Mouse (Mus musculus) bone marrow macrophage, adult 2 months (primary cell): ENCODE data around the gene Vps8. TPM values are rescaled to one million over a fixed set of nuclear protein-coding genes. Genes with fewer than 3 reads are reported as not detected.
A peak's percentile ranks its signal among the peaks of the same experiment; 100 is the strongest.

Experiments used
- H3K27ac ChIP-seq: 2 replicates; pipeline ENCODE4 v1.5.1; 2012; ENCODE audit warnings: low read depth, low read length; ENCODE audit not compliant: insufficient read depth
- H3K4me1 ChIP-seq: 2 replicates; pipeline ENCODE4 v1.6.1; 2012; ENCODE audit warnings: low read length; ENCODE audit not compliant: control insufficient read depth, insufficient read depth
- H3K4me3 ChIP-seq: 2 replicates; pipeline ENCODE4 v1.5.1; 2012; ENCODE audit warnings: mild to moderate bottlenecking, low read length, moderate library complexity; ENCODE audit not compliant: insufficient read depth
- CTCF ChIP-seq: IDR thresholded peaks from 2 replicates; pipeline ENCODE4 v1.5.1; 2012; ENCODE audit warnings: low read depth, mild to moderate bottlenecking, low read length, moderate library complexity
- POLR2A ChIP-seq: IDR thresholded peaks from 2 replicates; pipeline ENCODE4 v1.6.1; 2012; ENCODE audit warnings: mild to moderate bottlenecking, low read depth, low read length, borderline replicate concordance
- polyA plus RNA-seq: library from polyadenylated mRNA; stranded (reverse); fragments of >200 nt; gene quantifications from 2 replicates; pipeline ENCODE4 v1.2.4, GENCODE M21; 2012; ENCODE audit not compliant: missing spikeins, insufficient read depth, insufficient read length

Gene Vps8
- polyA plus RNA-seq, 1 experiment: 19.8 TPM

GRCm38 (mm10) chr16:21634460-21634859 lies 211.5 kb downstream of the Vps8 start:
- TF ChIP-seq POLR2A: no peak
- TF ChIP-seq CTCF: no peak
- Histone ChIP-seq H3K4me1 (peaks cover 57% of the 10 kb centered on the region), H3K4me3 (no peak overlapping the region), H3K27ac (no peak overlapping the region)

GRCm38 (mm10) chr16:21636156-21636853 lies 213.4 kb downstream of the Vps8 start:
- no peak overlapping the region for H3K27ac ChIP-seq
- TF ChIP-seq POLR2A (no peak), CTCF (no peak)
- H3K4me1 ChIP-seq: peaks cover 63% of the 10 kb centered on the region
- H3K4me3 ChIP-seq: no peak overlapping the region

GRCm38 (mm10) chr16:21637201-21637819 lies 214.4 kb downstream of the Vps8 start:
- no peak for TF ChIP-seq POLR2A
- TF ChIP-seq CTCF: no peak
- Histone ChIP-seq H3K27ac (no peak overlapping the region), H3K4me1 (peaks cover 60% of the 10 kb centered on the region), H3K4me3 (no peak overlapping the region)

GRCm38 (mm10) chr16:21640766-21641499 lies 218.0 kb downstream of the Vps8 start:
- peaks cover 63% of the 10 kb centered on the region for H3K4me1 ChIP-seq
- H3K4me3 ChIP-seq: no peak overlapping the region
- H3K27ac ChIP-seq: no peak overlapping the region

GRCm38 (mm10) chr16:21641944-21642343 lies 219.0 kb downstream of the Vps8 start:
- peak overlapping the region; percentile 33 for H3K27ac ChIP-seq
- TF ChIP-seq POLR2A (no peak), CTCF (no peak)
- H3K4me3 ChIP-seq: no peak overlapping the region
- H3K4me1 ChIP-seq: peaks cover 54% of the 10 kb centered on the region

More at GRCm38 (mm10) chr16:21640766-21641499, 218.0 kb downstream of the Vps8 start:
- TF ChIP-seq POLR2A (no peak), CTCF (no peak)

GRCm38 (mm10) chr16:21642906-21643305 lies 220.0 kb downstream of the Vps8 start:
- H3K4me1 ChIP-seq: peaks cover 45% of the 10 kb centered on the region
- no peak overlapping the region for H3K27ac ChIP-seq
- H3K4me3 ChIP-seq: no peak overlapping the region
- TF ChIP-seq CTCF (no peak), POLR2A (no peak)

- TF ChIP-seq POLR2A (no peak), CTCF (no peak)
Measured at GRCm38 (mm10) chr16:21643621-21644041, 220.7 kb downstream of the Vps8 start.

GRCm38 (mm10) chr16:21644066-21644561 lies 221.2 kb downstream of the Vps8 start:
- TF ChIP-seq CTCF (no peak), POLR2A (no peak)
- H3K4me1 ChIP-seq: peaks cover 40% of the 10 kb centered on the region
- H3K27ac ChIP-seq: no peak overlapping the region
- H3K4me3 ChIP-seq: no peak overlapping the region

More at GRCm38 (mm10) chr16:21643621-21644041, 220.7 kb downstream of the Vps8 start:
- Histone ChIP-seq H3K27ac (no peak overlapping the region), H3K4me3 (no peak overlapping the region), H3K4me1 (peaks cover 43% of the 10 kb centered on the region)

GRCm38 (mm10) chr16:21644574-21644973 lies 221.7 kb downstream of the Vps8 start:
- H3K27ac ChIP-seq: no peak overlapping the region
- TF ChIP-seq CTCF: no peak
- no peak for TF ChIP-seq POLR2A
- no peak overlapping the region for H3K4me3 ChIP-seq
- peaks cover 39% of the 10 kb centered on the region for H3K4me1 ChIP-seq
